Mouse (Mus musculus) G1E (cell line): ENCODE measurements around the gene Cby3.

ENCODE experiments used
- CTCF ChIP-seq: IDR thresholded peaks from 2 replicates; pipeline ENCODE4 v1.5.1; 2012; ENCODE audit warnings: low read depth, low read length, inconsistent platforms, mixed read lengths
- GATA1 ChIP-seq: IDR thresholded peaks from 2 replicates; pipeline ENCODE4 v1.6.1; 2012; ENCODE audit warnings: borderline replicate concordance, low read length, inconsistent platforms, mixed read lengths
- TAL1 ChIP-seq: conservative IDR thresholded peaks from 2 replicates; pipeline ENCODE4 v1.6.1; 2012; ENCODE audit warnings: low read depth, low read length, inconsistent platforms, mixed read lengths

GRCm38 (mm10) chr11:50402481-50402880, 48.2 kb downstream of the Cby3 start:
- TF ChIP-seq TAL1 = no peak
- no peak for TF ChIP-seq CTCF
- TF ChIP-seq GATA1 = no peak
